Mouse (Mus musculus) embryonic fibroblast, embryonic 13.5 days (primary cell): ENCODE measurements at regions not wholly inside any gene's neighbourhood (a gene's known extent, or its start where the extent isn't known, plus 50 kb on each side); places are given as distances from the start of the nearest gene placed in this dataset.
A peak's percentile ranks its signal among the peaks of the same experiment; 100 is the strongest.

ENCODE experiments used
- H3K27ac ChIP-seq: 2 replicates; pipeline ENCODE4 v1.5.1; 2012; ENCODE audit warnings: low read length, control low read depth, inconsistent platforms; ENCODE audit not compliant: insufficient read depth
- H3K4me1 ChIP-seq: 2 replicates; pipeline ENCODE4 v1.6.1; 2011; ENCODE audit warnings: low read length; ENCODE audit not compliant: control insufficient read depth, insufficient read depth
- H3K4me3 ChIP-seq: 2 replicates; pipeline ENCODE4 v1.5.1; 2011; ENCODE audit warnings: mild to moderate bottlenecking, control low read depth, low read length; ENCODE audit not compliant: insufficient read depth
- CTCF ChIP-seq: IDR thresholded peaks from 2 replicates; pipeline ENCODE4 v1.5.1; 2011; ENCODE audit warnings: mild to moderate bottlenecking, control low read depth, low read length, moderate library complexity, borderline replicate concordance; ENCODE audit not compliant: insufficient read depth
- POLR2A ChIP-seq: IDR thresholded peaks from 2 replicates; pipeline ENCODE4 v1.6.1; 2011; ENCODE audit warnings: low read depth, mild to moderate bottlenecking, control low read depth, low read length, moderate library complexity

- Histone ChIP-seq H3K4me1 (no peaks in the 10 kb centered on the region; the same call in 1 of the 2 replicates), H3K4me3 (no peak overlapping the region), H3K27ac (peak overlapping the region; percentile 12; the same call in 1 of the 2 replicates)
- TF ChIP-seq POLR2A (no peak), CTCF (no peak)
Measured at GRCm38 (mm10) chr5:119617856-119618255, 52.6 kb upstream of the Tbx3 start.

DNA sequence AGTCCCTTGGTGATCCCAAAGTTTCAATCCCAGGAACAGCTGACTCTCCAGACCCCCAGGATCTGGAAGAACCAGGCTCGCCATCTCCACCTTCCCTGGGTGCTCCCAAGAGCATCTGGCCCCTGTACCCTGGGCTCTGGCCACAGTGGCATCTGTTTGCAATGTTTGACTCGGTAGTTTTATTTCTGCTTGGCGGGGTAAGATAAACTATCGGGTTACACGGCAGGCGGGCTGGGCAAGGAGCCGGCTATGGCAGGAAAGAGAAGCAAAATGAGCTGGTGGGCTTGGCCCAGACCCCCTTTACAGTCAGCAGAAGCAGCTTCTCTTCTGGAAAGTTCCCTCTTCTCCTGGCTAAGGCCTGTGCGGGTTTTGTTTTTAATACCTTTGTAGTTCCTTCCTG, 50.6 kb upstream of the Tbx3 start:
- Histone ChIP-seq H3K27ac (no peak overlapping the region), H3K4me1 (no peaks in the 10 kb centered on the region; the same call in 1 of the 2 replicates), H3K4me3 (no peak overlapping the region)
- TF ChIP-seq POLR2A (no peak), CTCF (no peak)
